Mouse (Mus musculus) ES-Bruce4 (cell line): ENCODE data around the gene Runx2. TPM values are rescaled to one million over a fixed set of nuclear protein-coding genes. Genes with fewer than 3 reads are reported as not detected.
A peak's percentile ranks its signal among the peaks of the same experiment; 100 is the strongest.

Experiments
- H3K27ac ChIP-seq: 2 replicates; pipeline ENCODE4 v1.5.1; 2012; ENCODE audit warnings: low read length, inconsistent platforms; ENCODE audit not compliant: insufficient read depth
- H3K27me3 ChIP-seq: 2 replicates; pipeline ENCODE4 v1.6.1; 2012; ENCODE audit warnings: mild to moderate bottlenecking, low read length, inconsistent platforms; ENCODE audit not compliant: control insufficient read depth, poor library complexity, insufficient read depth, severe bottlenecking
- H3K36me3 ChIP-seq: 2 replicates; pipeline ENCODE4 v1.6.1; 2012; ENCODE audit warnings: inconsistent platforms, mild to moderate bottlenecking, low read length, moderate library complexity; ENCODE audit not compliant: control insufficient read depth, poor library complexity, insufficient read depth, severe bottlenecking
- H3K4me1 ChIP-seq: one replicate; pipeline ENCODE4 v1.8.1; 2011; ENCODE audit warnings: low read length; ENCODE audit not compliant: control insufficient read depth, insufficient read depth
- H3K4me3 ChIP-seq: 2 replicates; pipeline ENCODE4 v1.5.1; 2011; ENCODE audit warnings: low read depth, mild to moderate bottlenecking, low read length
- H3K9ac ChIP-seq: 2 replicates; pipeline ENCODE4 v1.6.1; 2012; ENCODE audit warnings: low read depth, mild to moderate bottlenecking, inconsistent platforms; ENCODE audit not compliant: poor library complexity, severe bottlenecking
- H3K9me3 ChIP-seq: replicated peaks from 2 replicates; pipeline ENCODE4 v1.6.1; 2012; ENCODE audit warnings: mild to moderate bottlenecking, low read length, inconsistent platforms; ENCODE audit not compliant: control insufficient read depth, poor library complexity, insufficient read depth, severe bottlenecking
- CTCF ChIP-seq: IDR thresholded peaks from one replicate; pipeline ENCODE4 v1.8.1; 2011; ENCODE audit warnings: low read depth, low read length
- EP300 ChIP-seq: IDR thresholded peaks from 2 replicates; pipeline ENCODE4 v1.6.1; 2011; ENCODE audit warnings: low read depth, low read length; ENCODE audit not compliant: insufficient read depth
- POLR2A ChIP-seq: IDR thresholded peaks from one replicate; pipeline ENCODE4 v1.8.1; 2011; ENCODE audit warnings: low read length; ENCODE audit not compliant: insufficient read depth
- polyA plus RNA-seq: library from polyadenylated mRNA; stranded (reverse); fragments of >200 nt; gene quantifications from 2 replicates; pipeline ENCODE4 v1.2.4, GENCODE M21; 2011; ENCODE audit warnings: low read depth; ENCODE audit not compliant: missing spikeins, insufficient read depth, insufficient read length

Runx2 gene
- polyA plus RNA-seq, 1 experiment: 0.39 TPM

DNA sequence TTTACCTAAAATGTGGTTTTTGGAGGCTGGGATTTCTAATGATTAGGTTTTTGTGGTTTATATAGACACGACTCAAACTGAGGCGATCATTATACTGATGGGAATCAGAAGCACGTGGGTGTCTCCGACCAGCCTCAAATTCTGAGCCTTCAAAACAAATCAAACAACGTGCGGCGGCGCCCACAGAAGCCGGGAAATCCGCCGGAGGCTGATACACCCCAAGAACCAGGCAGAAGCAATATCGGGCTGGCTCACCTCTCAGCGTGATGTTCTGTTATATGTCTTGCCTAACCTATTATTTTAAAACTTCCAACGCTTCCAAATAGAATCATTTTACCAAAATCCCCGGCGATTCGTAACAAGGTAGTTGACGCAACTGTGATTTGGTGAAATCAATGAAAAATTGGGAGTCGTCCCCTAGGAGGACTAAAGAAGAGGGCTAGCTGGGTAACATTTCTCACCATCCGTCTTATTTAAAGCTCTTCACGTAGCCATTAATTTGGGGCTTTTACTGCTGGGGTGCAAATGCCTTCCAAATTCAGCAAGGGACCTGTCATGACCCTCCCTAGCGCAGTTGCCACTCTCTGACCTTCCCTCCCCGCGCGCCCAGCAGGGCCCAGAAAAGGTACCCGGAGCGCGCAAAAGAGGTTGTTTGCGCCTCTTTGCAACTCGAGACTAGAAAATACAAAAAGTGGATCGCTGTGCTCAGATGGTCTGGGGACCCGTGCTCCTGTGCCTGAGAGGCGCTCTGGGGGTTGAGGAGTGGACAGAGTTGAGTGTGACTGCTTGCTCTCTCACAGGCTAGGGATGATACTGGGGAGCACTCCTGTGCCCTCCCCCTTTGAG lies 77.1 kb downstream of the Runx2 start:
- Histone ChIP-seq H3K27ac (no peak overlapping the region), H3K36me3 (no peaks in the 10 kb centered on the region), H3K27me3 (peaks cover 16% of the 10 kb centered on the region), H3K4me3 (peak overlapping the region; percentile 23; the same call in 1 of the 2 replicates), H3K9ac (no peak overlapping the region), H3K4me1 (no peaks in the 10 kb centered on the region), H3K9me3 (no peaks in the 10 kb centered on the region)
- TF ChIP-seq POLR2A (no peak), EP300 (no peak), CTCF (no peak)

DNA sequence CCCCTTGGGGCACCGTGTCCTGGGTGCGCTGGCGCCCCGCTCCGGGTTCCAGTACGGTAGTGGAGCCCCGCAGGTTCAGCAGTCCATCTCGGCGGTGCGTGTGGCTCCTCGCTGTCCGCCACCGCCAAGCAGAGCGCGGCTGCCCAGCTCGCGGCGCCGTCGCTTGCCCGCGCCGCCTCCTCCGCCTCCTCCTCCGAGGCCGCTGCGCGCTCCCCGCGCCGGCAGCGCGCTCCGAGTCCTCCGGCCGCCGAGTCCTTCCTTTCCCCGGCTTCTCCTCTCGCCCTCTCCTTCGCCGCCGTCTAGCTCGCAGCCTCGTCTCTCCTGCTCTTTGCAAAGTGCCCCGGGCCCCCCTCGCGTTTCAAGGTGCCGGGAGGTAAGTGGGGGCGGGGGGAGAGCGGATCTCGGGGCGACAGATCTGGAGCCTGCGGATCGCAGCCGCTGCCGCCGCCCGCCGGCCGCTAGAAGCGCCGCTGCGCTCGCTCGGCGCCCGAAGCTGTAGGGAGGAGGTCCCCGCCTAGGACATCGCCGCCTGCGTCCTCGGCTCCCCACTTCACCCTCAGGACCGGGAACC lies 78.5 kb downstream of the Runx2 start:
- Histone ChIP-seq H3K4me1 (no peaks in the 10 kb centered on the region), H3K9ac (peak overlapping the region; percentile 42), H3K9me3 (no peaks in the 10 kb centered on the region), H3K27ac (no peak overlapping the region), H3K27me3 (peaks cover 16% of the 10 kb centered on the region), H3K4me3 (peak overlapping the region; percentile 62), H3K36me3 (no peaks in the 10 kb centered on the region)
- no peak for TF ChIP-seq EP300
- TF ChIP-seq POLR2A: no peak
- TF ChIP-seq CTCF: no peak

DNA sequence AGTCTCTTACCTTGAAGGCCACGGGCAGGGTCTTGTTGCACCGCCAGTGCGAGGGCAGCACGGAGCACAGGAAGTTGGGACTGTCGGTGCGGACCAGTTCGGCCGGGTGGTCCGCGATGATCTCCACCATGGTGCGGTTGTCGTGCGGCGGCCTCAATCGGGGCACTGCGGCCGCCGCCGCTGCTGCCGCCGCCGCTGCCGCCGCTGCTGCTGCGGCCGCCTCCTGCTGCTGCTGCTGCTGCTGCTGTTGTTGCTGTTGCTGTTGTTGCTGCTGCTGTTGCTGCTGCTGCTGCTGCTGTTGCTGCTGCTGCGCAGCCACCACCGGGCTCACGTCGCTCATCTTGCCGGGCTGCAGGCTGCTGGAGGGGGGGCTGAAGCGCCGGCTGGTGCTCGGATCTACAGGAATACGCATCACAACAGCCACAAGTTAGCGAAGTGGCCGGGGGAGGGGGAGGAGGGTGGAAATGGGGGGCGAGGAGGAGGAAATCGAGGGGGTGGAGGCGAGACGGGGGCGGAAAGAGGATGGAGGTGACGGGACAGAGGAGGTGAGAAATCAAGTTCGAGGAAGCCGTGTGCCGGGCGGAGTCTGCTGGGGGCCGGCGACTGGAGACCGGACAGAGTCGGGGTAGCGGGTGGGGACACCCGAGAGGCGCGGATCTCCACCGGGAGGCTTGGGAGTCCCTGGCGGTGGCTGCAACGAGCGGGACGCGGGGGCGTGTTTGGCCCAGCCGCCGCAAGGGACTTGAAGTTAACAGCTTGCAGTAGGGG lies 79.2 kb downstream of the Runx2 start:
- H3K27me3 ChIP-seq: peaks cover 16% of the 10 kb centered on the region
- no peaks in the 10 kb centered on the region for H3K36me3 ChIP-seq
- TF ChIP-seq EP300: no peak
- no peak for TF ChIP-seq POLR2A
- TF ChIP-seq CTCF: no peak
- H3K9me3 ChIP-seq: no peaks in the 10 kb centered on the region
- H3K9ac ChIP-seq: peak overlapping the region; percentile 42
- no peak overlapping the region for H3K27ac ChIP-seq
- H3K4me3 ChIP-seq: peak overlapping the region; percentile 62
- no peaks in the 10 kb centered on the region for H3K4me1 ChIP-seq

DNA sequence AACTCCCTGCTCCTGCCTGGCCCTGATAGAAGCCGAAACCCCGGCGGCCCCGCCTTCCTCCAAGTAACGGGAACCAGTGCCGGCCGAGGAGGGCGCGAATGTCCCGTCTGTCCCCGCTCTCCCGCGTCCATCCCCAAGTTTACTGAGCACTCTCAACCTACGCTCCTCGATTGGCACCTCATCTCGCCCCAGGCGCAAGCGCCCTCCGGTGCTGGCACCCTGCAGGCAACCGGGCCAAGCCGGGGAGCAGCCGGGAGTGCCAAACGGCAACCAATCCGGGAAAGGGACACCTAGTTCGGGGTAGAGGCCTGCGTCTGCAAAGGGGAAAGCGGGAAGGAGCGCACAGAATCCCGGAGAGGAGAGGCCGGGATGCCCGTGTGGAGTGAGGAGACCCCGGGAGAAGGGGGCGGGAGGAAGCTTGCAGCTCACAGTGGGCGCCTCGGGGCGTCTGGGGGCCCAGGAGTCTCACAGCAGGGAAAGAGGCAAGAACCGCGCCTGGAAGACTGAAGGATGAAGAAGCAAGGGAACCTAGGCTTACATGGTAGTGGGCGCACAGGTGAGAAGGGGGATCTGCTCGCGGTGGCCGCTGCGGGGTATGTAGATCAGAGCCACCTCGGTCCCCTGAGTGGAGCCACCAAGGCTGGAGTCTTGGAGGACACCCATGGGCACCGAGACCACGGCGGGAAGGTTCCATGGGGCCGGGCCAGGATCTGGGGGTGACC lies 79.9 kb downstream of the Runx2 start:
- Histone ChIP-seq H3K27ac (no peak overlapping the region), H3K4me3 (peak overlapping the region; percentile 62), H3K4me1 (no peaks in the 10 kb centered on the region), H3K9ac (no peak overlapping the region), H3K36me3 (no peaks in the 10 kb centered on the region), H3K9me3 (no peaks in the 10 kb centered on the region), H3K27me3 (peaks cover 16% of the 10 kb centered on the region)
- no peak for TF ChIP-seq CTCF
- no peak for TF ChIP-seq EP300
- no peak for TF ChIP-seq POLR2A

DNA sequence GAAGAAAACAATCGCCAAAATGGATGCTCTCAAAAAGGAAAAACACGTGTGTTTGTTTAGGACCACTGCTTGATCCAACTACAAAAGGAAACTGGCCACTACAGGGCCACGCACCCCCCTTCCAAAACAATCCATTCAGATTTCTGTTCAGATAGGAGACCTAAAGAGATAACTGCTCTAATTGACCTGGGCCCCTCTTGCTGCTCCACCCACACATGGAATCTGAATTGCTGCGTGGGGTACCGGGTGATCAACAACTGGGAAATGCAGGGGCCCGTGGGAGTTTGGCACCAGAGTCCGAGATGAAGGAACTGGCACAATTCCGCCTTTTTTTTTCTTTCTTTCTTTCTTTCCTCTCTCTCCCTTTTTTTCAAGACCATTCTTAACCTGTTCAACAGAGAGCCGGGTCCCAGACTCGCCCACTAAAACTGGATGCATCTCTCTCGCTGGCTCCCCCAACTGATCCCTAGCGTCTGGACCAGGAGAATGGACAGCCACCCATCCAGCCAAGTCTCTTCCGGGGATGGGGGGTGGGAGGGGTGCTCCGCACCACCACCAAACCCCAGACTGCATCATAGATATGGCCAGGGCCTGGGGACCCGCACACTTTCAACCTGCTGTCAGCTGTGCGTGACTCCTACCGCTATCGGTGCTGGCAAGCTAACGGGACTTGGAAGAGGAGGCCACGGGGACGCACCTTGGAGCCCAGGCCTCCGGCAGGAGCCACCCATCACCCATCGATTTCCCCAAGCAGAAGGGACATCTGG lies 80.9 kb downstream of the Runx2 start:
- Histone ChIP-seq H3K4me1 (no peaks in the 10 kb centered on the region), H3K36me3 (no peaks in the 10 kb centered on the region), H3K4me3 (peak overlapping the region; percentile 62; the same call in 1 of the 2 replicates), H3K9me3 (no peaks in the 10 kb centered on the region), H3K27me3 (peaks cover 14% of the 10 kb centered on the region), H3K9ac (no peak overlapping the region), H3K27ac (no peak overlapping the region)
- TF ChIP-seq POLR2A: no peak
- no peak for TF ChIP-seq EP300
- TF ChIP-seq CTCF: no peak
